Mouse (Mus musculus) yolk sac, embryonic 10.5 days (tissue): ENCODE results near the gene Ldha.
A peak's percentile ranks its signal among the peaks of the same experiment; 100 is the strongest.

ENCODE experiments used
- DNase-seq: peaks from one replicate; pipeline ENCODE4 v3.0.0-alpha.2; 2017; ENCODE audit warnings: low spot score

The Ldha gene

GRCm38 (mm10) chr7:46838104-46838671, 3.1 kb upstream of the Ldha start:
- DNase-seq: peak; percentile 84

DNA sequence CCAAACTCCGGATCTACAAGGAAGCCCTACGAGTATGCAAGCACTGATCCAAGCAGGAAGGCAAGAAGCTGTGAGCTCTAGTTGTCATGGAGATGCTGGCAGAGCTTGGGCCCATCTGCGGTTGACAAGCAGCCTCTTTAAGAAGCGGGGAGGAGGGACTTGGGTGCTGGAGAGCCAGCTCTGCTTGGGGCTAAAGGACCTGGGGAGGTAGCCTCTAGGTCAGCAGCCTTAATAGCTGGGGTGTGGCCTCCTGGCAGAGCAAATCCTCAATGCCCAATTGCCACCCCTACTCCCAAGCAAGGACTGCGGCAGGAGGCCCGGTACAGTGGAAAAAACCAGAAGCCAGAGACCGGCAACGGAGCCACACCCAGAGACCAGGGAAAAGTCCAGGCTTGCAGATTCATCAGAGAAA, 2.4 kb upstream of the Ldha start:
- DNase-seq: peak; percentile 67

DNA sequence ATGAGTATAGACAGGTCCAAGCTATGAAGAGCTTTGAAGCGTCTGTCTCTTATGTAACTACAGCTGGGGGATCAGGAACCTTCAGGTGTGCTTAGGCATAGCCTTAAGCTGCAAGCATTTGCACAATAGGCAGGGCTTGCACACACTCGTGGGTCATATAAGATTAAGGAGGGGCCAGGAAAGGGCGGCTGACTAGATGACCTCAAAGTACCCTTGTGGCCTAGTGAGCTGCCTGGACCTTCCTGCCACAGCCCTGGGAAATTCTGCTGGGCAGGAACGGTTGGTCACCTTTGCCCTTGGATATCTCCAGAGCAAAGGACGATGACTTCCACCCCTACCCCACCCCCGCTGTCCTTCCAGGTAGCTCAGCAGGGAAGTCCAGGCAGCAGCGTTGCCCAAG, 1.8 kb upstream of the Ldha start:
- peak; percentile 88 for DNase-seq

- no peak for DNase-seq
Observed at GRCm38 (mm10) chr7:46839861-46840260, 1.4 kb upstream of the Ldha start.

DNA sequence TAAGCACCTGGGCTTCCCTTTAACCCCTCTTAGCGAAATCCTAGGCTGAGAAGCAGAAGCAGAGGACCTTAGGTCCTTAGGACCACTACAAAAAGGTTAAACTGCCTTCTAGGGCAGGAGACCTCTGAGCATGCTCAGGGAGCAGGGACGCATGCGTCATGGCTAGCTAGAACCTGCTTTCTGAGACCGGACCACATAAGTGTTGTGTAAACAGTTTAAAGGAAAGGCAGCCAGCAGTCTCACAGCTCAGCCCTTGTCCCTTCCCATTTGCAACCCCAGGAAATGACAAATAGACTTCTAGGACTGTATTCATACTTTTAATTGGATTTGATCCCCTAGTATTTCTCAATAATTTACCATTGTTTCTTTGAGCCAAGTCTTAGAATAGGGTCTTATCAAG, 949 bp upstream of the Ldha start:
- peak; percentile 62 for DNase-seq

GRCm38 (mm10) chr7:46842278-46842677, 1.0 kb downstream of the Ldha start:
- no peak for DNase-seq

- DNase-seq: no peak
Observed at GRCm38 (mm10) chr7:46843576-46843975, 2.3 kb downstream of the Ldha start.

DNA sequence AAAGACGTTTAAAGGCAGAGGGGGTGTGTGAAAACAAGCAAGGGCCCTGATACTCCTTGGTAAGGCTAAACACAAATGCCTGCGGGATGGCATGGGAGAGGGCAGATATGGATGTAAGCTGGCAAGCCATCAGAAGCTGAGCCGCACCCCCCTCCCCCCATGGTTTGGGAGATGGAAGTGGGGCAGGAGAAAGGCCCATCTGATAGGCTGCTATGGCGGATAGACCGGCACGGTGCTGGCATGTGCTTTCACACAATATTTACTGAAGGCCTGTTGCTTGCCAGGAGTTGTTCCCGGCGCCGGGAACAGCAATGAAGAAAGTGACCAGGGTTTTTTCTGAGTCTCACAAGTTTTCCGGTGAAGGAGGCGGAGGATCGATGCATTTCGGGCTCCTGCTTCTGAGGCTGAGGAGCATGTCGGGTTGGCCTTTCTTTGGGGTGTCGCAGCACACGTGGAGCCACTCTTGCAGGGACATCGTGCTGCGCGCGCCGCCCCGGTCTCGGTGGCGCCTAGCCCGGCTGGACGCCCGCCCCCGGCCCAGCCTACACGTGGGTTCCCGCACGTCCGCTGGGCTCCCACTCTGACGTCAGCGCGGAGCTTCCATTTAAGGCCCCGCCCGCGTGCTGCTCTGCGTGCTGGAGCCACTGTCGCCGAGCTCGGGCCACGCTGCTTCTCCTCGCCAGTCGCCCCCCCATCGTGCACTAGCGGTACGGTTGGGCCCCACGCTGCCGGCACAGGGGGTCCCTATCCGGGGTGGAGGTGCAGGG, 4.1 kb downstream of the Ldha start:
- DNase-seq: peak; percentile 92

DNA sequence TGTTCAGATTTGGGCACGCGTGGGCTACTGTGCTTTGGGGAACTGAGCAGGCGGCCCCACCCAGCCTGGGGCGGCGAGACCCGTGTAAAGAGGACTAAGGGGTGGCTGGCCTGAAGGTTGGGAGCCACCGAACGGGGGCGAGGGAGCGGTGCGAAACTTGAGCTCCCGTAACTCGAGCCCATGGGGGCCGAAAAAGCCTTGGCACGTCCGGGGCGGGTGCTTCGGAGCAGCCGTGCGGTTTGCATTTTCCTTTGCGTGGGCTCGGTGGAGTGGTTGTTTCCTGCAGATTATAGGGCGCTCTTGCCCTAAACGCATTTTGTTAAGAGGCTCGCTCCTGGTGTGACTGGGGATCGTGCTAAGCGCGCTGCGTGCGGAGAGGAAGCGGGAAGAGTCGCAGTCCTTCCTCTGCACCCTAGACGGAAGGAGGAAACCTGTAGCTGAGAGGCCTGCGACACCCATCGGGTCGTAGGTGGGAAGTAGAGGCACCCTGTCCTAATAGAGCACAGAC, 4.8 kb downstream of the Ldha start:
- peak; percentile 43 for DNase-seq

- peak; percentile 82 for DNase-seq
Observed at GRCm38 (mm10) chr7:46846486-46847244, 5.4 kb downstream of the Ldha start.

- no peak for DNase-seq
Observed at GRCm38 (mm10) chr7:46849287-46849686, 8.0 kb downstream of the Ldha start.

GRCm38 (mm10) chr7:46851026-46851425, 9.8 kb downstream of the Ldha start:
- DNase-seq: no peak

- DNase-seq: no peak
Observed at GRCm38 (mm10) chr7:46852666-46853065, 11.4 kb downstream of the Ldha start.

- no peak for DNase-seq
Observed at GRCm38 (mm10) chr7:46853365-46853764, 12.1 kb downstream of the Ldha start.

DNA sequence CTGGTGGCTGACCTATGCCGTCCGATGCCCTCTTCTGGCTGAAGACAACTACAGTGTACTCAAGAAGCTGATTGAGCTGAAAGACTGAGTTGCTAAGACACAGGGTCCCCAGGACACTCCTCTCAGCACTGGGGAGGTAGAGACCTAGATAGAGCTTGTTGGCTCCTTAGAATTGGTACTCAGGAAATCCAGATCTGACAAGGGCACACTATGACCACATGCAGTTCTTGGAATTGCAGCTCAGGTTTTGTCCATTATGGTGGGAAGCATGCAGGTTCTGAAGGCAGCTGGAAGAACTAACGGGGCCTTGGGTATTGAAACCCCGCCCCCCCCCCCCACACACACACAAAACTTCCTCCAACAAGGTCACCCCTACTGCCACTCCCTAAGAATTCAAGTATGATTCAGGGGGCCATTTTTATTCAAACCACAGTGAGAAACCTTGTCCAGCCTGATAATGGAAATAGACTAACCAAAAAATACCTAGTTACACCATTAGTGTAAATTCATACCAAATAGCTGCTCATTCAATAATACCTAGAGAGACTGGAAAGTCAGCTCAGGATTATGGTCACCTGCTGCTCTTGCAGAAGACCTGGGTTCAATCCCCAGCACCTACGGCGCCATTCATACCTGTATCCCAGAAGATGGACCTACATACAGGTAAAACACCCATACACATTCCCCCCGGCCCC, 14.7 kb downstream of the Ldha start:
- no peak for DNase-seq

DNA sequence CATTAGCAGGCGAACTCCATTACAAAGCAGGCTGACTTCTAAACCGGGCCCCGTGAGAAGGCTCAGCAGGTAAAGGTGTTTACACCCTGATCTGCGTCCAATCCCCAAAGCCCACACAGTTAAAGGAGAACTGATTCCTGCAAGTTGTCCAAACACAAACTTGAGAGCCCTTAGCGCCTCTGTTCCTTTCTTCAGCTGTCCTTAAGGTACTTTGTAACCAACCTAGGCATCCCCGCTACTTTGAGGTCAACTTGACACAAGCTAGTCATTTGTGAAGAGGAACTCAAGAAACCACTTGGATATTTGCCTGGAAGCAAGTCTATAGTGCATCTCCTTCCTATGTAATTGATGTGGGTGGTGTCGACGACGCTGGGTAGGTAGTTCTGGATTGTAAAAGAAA, 16.2 kb downstream of the Ldha start:
- no peak for DNase-seq

- DNase-seq: no peak
Observed at GRCm38 (mm10) chr7:46859031-46859430, 17.8 kb downstream of the Ldha start.

- no peak for DNase-seq
Observed at GRCm38 (mm10) chr7:46860996-46861395, 19.7 kb downstream of the Ldha start, which contains the start of gene Ldhc. TSS of gene Ldhc (plus strand) at chr7:46861203.

- DNase-seq: no peak
Observed at GRCm38 (mm10) chr7:46871988-46872387, 30.7 kb downstream of the Ldha start.

DNA sequence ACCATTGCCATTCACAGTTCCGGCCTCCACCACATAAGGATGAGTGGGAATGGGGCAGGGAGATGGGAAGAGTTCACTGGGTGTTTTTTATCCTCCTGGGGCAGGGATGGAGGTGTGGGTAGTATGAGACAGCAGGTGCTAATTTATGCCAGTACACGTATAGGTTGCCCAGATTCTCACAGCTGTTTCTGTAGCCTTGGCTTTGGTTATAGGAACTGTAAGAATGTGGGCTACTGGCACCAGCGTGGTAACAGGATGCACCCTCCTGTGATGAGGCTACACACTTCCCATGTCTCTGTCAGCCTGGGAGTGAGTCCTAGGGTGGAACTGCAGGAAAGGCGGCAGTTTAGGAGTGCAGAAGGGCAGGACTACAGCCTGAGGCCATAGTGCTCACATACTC, 35.6 kb downstream of the Ldha start:
- no peak for DNase-seq

- no peak for DNase-seq
Observed at GRCm38 (mm10) chr7:46877255-46877654, 36.0 kb downstream of the Ldha start.

GRCm38 (mm10) chr7:46879851-46880250, 38.6 kb downstream of the Ldha start:
- no peak for DNase-seq
